Mouse (Mus musculus): ENCODE measurements around the gene Btn1a1. TPM values are rescaled to one million over a fixed set of nuclear protein-coding genes. Genes with fewer than 3 reads are reported as not detected.
A peak's percentile ranks its signal among the peaks of the same experiment; 100 is the strongest.

Gene Btn1a1
- total and polyA plus RNA-seq, 2 experiments from 2014 or later, result 0.18 TPM; not detected in 1

DNA sequence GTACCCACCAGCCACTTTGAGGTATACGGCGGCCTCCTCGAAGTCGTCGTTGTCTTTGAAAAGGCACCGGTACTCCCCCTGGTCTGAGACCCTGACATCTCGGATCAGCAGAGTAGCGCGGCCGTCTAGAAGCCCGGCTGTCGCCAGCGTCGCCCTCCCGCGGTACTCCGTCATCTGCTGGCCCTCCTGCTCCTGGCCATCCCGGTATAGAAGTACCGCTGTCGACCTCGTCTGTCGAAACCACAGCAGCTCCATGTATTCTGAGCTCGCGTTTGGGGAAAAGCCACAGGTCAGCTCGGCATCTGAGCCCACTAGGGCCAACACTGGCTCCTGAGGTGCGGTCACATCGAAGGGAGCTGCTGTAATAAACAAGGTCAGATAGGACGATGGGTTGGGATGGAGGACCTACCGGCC, 1.5 kb downstream of the Btn1a1 start:
- WGBS, result 2% methylated on average over 29 of the region's 29 CpGs
- no peaks in the 10 kb centered on the region for H3K27me3 ChIP-seq (ENCODE audit: control insufficient read depth, insufficient read depth, low read length)
- H3K9me3 ChIP-seq (replicated peaks; ENCODE audit: control insufficient read depth, low read length), result no peaks in the 10 kb centered on the region
- DNase-seq (ENCODE audit: low spot score), result no peak
- H3K27ac ChIP-seq (ENCODE audit: low read depth), result no peak overlapping the region
- TF ChIP-seq EP300 (IDR thresholded peaks at IDR 0.05; ENCODE audit: low read depth) (no peak), CTCF (IDR thresholded peaks at IDR 0.05; ENCODE audit: low read depth) (no peak)
- no peaks in the 10 kb centered on the region for H3K36me3 ChIP-seq (replicated peaks; ENCODE audit: control insufficient read depth, insufficient read depth, low read length)
- peak overlapping the region; percentile 59 for H3K4me3 ChIP-seq (ENCODE audit: low read depth, low read length)
- peak overlapping the region; percentile 41 for H3K9ac ChIP-seq (replicated peaks; ENCODE audit: low read depth, low read length)
- ATAC-seq (ENCODE audit: insufficient read depth, low read depth), result 0 out of 2 replicates have a peak, but pooled peaks have one; percentile 44
- H3K4me2 ChIP-seq (ENCODE audit: low read depth, low read length), result peak overlapping the region; percentile 77
- peaks cover 17% of the 10 kb centered on the region for H3K4me1 ChIP-seq (ENCODE audit: control insufficient read depth, insufficient read depth)

DNA sequence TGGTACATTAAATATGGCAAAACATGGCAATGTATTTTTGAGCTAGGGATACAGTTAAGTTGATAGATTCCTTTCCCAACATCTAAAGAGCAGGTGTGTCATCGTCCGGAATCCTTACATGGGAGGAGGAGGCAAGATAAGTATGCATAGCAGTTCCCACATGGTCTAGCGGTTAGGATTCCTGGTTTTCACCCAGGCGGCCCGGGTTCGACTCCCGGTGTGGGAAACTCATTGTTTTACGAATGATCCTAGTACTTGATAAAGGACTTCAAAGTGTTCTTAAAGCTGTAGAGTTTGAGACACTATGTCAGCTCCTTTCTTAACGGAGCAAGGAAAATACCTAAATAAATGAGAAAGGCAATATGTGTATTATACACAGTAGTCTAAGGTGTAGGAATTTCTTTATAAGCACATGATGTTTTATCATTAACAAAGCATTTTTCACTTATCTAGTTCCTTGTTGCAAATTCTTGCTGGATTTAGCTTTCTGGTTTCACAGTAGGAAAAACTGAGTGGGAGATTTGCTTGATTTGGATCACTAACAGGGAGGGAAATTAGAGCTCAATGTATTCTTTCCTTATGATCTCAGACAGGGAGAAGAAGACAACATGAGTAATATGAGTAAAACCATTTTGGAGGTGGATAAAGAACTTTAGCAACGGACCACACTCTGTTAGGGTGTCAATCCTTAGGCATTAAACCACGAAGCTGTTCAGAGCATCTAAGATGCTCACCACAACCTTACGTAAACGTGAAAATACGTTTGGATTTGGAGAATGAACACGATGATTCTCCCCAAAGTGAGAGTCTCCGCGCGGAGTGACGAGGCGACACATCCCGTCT, 2.1 kb downstream of the Btn1a1 start:
- WGBS, result 2% methylated on average over 21 of the region's 21 CpGs
- DNase-seq (ENCODE audit: low spot score) (no peak), ATAC-seq (ENCODE audit: insufficient read depth, low read depth) (peak; percentile 11; the same call in 1 of the 2 replicates)
- Histone ChIP-seq H3K4me2 (ENCODE audit: low read depth, low read length) (peak overlapping the region; percentile 77), H3K36me3 (replicated peaks; ENCODE audit: control insufficient read depth, insufficient read depth, low read length) (no peaks in the 10 kb centered on the region), H3K9me3 (replicated peaks; ENCODE audit: control insufficient read depth, low read length) (no peaks in the 10 kb centered on the region), H3K4me3 (ENCODE audit: low read depth, low read length) (peak overlapping the region; percentile 59), H3K27me3 (ENCODE audit: control insufficient read depth, insufficient read depth, low read length) (no peaks in the 10 kb centered on the region), H3K4me1 (ENCODE audit: control insufficient read depth, insufficient read depth) (peaks cover 17% of the 10 kb centered on the region), H3K27ac (ENCODE audit: low read depth) (no peak overlapping the region), H3K9ac (replicated peaks; ENCODE audit: low read depth, low read length) (peak overlapping the region; percentile 41)
- TF ChIP-seq EP300 (IDR thresholded peaks at IDR 0.05; ENCODE audit: low read depth) (no peak), CTCF (IDR thresholded peaks at IDR 0.05; ENCODE audit: low read depth) (no peak)

DNA sequence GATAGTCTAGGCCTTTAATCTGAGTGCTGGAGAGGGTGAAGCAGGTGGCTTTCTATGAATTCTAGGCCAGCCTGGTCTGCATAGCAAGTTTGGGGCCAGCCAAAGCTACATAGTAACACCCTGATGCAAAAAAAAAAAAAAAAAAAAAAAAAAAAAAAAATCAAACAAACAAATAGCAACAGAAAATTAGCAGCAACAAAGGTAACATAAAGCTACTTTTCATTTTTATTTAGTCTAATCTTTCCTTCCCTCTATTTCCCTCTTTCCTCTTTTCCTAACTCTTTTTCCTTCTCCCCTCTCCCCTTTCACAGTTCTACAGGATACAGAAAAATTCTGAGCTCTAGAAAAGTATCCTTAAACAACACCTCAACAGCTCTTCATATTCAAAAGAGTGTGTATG, 3.0 kb downstream of the Btn1a1 start:
- Histone ChIP-seq H3K9me3 (replicated peaks; ENCODE audit: control insufficient read depth, low read length) (no peaks in the 10 kb centered on the region), H3K4me2 (ENCODE audit: low read depth, low read length) (no peak overlapping the region), H3K4me3 (ENCODE audit: low read depth, low read length) (no peak overlapping the region), H3K27me3 (ENCODE audit: control insufficient read depth, insufficient read depth, low read length) (no peaks in the 10 kb centered on the region), H3K9ac (replicated peaks; ENCODE audit: low read depth, low read length) (no peak overlapping the region), H3K27ac (ENCODE audit: low read depth) (no peak overlapping the region), H3K36me3 (replicated peaks; ENCODE audit: control insufficient read depth, insufficient read depth, low read length) (no peaks in the 10 kb centered on the region), H3K4me1 (ENCODE audit: control insufficient read depth, insufficient read depth) (peaks cover 17% of the 10 kb centered on the region)
- ATAC-seq (ENCODE audit: insufficient read depth, low read depth) (no peak), DNase-seq (ENCODE audit: low spot score) (no peak)
- TF ChIP-seq CTCF (IDR thresholded peaks at IDR 0.05; ENCODE audit: low read depth), result no peak
- no peak for TF ChIP-seq EP300 (IDR thresholded peaks at IDR 0.05; ENCODE audit: low read depth)

DNA sequence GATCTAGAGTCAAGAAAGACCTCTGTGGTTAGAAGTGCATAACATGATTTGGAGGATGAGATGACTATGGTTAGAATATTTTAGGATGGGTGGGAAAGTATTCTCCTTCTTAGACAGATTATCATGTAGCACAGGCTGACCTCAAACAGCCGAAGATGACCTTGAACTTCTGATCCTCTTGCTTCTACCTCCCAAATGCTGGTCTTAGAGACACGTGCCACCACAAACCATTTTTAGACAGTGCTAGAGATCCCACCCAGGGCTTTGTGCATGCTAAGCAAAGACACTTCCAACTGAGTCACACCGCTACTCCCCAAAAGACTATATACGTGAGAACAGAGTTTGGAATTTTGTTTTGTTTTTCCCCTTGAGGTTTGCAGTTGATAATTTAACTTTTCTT, 3.6 kb downstream of the Btn1a1 start:
- DNase-seq (ENCODE audit: low spot score), result no peak
- no peaks in the 10 kb centered on the region for H3K9me3 ChIP-seq (replicated peaks; ENCODE audit: control insufficient read depth, low read length)
- no peak overlapping the region for H3K4me3 ChIP-seq (ENCODE audit: low read depth, low read length)
- no peaks in the 10 kb centered on the region for H3K27me3 ChIP-seq (ENCODE audit: control insufficient read depth, insufficient read depth, low read length)
- no peak overlapping the region for H3K27ac ChIP-seq (ENCODE audit: low read depth)
- WGBS, result 76% methylated on average over 4 of the region's 4 CpGs
- H3K36me3 ChIP-seq (replicated peaks; ENCODE audit: control insufficient read depth, insufficient read depth, low read length), result no peaks in the 10 kb centered on the region
- H3K4me2 ChIP-seq (ENCODE audit: low read depth, low read length), result no peak overlapping the region
- no peak for ATAC-seq (ENCODE audit: insufficient read depth, low read depth)
- H3K4me1 ChIP-seq (ENCODE audit: control insufficient read depth, insufficient read depth), result peaks cover 17% of the 10 kb centered on the region
- H3K9ac ChIP-seq (replicated peaks; ENCODE audit: low read depth, low read length), result no peak overlapping the region
- TF ChIP-seq EP300 (IDR thresholded peaks at IDR 0.05; ENCODE audit: low read depth) (no peak), CTCF (IDR thresholded peaks at IDR 0.05; ENCODE audit: low read depth) (no peak)

DNA sequence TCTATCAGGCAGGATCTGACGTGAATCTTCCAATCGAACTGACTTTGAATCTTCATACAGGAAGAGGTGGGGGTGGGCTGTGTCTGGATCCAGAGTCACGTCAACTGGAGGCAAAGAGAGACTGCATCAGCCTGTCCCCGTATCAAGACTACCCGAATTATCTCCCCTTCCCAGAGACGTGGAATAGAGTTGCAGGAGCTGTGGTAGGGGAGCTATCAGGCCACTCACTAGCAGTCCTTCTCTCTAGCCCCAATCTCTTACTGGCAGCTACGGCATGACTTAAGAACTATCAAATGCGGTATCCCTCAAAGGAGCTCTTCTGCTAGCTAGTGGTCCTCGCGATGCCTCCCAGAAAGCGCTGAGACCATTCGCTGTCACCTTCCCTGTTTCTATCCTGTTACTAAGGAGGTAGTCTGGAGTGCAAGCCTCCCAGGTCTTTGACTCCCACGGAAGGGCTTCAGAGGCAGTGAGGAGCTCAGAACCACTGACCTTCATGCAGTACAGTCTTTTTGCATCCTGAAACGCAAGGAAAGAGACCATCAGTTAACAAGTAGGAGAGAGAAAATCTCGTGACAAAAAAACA, 6.3 kb downstream of the Btn1a1 start:
- Histone ChIP-seq H3K27me3 (ENCODE audit: control insufficient read depth, insufficient read depth, low read length) (no peaks in the 10 kb centered on the region), H3K9ac (replicated peaks; ENCODE audit: low read depth, low read length) (no peak overlapping the region), H3K27ac (ENCODE audit: low read depth) (no peak overlapping the region), H3K9me3 (replicated peaks; ENCODE audit: control insufficient read depth, low read length) (no peaks in the 10 kb centered on the region), H3K4me1 (ENCODE audit: control insufficient read depth, insufficient read depth) (peaks cover 7% of the 10 kb centered on the region), H3K36me3 (replicated peaks; ENCODE audit: control insufficient read depth, insufficient read depth, low read length) (no peaks in the 10 kb centered on the region), H3K4me2 (ENCODE audit: low read depth, low read length) (no peak overlapping the region), H3K4me3 (ENCODE audit: low read depth, low read length) (no peak overlapping the region)
- ATAC-seq (ENCODE audit: insufficient read depth, low read depth), result no peak
- TF ChIP-seq EP300 (IDR thresholded peaks at IDR 0.05; ENCODE audit: low read depth) (no peak), CTCF (IDR thresholded peaks at IDR 0.05; ENCODE audit: low read depth) (no peak)
- DNase-seq (ENCODE audit: low spot score), result no peak
- 23% methylated on average over 15 of the region's 15 CpGs for WGBS
